Mouse (Mus musculus) cerebellum, postnatal 36 days (tissue): ENCODE measurements around the gene Sec14l3.
A peak's percentile ranks its signal among the peaks of the same experiment; 100 is the strongest.

Source experiments
- DNase-seq, 2 experiments: peaks; one replicate each; pipeline ENCODE4 v3.0.0; 2021 to 2022; ENCODE audit warnings: mixed read lengths in 2 of 2

The Sec14l3 gene

GRCm38 (mm10) chr11:4060866-4061575 lies 3.6 kb upstream of the Sec14l3 start:
- no peak for DNase-seq

DNA sequence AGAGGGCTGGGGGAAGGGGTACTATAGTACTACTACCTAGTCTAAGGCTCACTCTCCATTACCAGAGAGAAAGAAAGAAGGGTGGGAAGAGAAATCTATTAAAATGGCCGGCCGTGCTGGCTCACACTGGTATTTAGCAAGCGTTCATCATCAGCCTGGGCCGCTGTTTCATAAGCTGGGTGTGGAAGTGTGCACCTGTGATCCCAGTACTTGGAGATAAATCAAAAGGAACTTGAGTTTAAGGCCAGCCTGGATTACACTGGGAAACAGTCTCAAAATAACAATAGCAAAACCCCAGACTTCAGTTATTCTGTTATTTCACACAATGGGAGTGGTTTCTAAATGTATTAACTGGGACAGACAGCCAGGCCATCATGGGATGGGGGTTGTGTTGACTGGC lies 2.1 kb upstream of the Sec14l3 start:
- DNase-seq, result no peak

DNA sequence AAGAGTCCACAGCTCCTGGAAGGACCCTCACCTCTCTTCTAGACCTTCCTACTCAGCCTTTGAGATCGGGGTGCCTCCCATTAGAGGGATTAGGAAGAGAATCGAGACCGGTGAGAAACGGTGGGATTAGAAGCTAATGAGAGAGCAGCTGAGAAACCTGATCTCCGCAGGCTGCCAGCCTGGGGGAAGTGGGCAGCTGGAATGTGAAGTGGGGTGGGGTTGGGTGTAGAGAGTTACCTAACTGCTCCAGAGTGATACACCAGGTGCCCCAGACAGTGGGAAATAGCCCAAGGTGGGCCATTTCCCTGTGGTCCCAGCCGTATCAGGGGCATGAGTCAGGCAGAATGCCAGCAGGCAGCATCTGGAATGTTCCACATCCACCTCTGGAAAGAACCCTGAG lies 1.7 kb upstream of the Sec14l3 start:
- DNase-seq, result no peak

GRCm38 (mm10) chr11:4069664-4070063 lies 5.0 kb downstream of the Sec14l3 start:
- DNase-seq, result no peak

DNA sequence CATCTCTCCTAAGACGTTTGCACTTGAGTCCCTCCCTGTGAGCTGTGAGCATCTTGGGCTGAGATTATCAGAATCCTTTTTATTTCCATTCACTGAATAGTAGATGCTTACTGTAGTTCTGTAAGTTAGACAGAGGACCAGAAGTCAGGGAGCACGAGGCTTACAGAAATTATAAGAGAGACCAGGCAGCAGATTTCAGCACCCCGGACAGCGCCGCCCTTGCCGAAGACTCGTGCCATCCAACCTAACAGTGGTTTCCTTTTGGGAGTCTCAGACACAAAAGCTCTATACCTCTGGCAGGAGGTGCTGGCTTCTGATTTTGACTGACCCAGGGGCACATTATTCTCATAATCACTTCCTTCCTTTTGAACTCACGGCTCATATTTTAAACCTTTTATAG lies 12.0 kb downstream of the Sec14l3 start:
- no peak for DNase-seq

- no peak for DNase-seq
Observed at GRCm38 (mm10) chr11:4078267-4078933, 13.8 kb downstream of the Sec14l3 start.

DNA sequence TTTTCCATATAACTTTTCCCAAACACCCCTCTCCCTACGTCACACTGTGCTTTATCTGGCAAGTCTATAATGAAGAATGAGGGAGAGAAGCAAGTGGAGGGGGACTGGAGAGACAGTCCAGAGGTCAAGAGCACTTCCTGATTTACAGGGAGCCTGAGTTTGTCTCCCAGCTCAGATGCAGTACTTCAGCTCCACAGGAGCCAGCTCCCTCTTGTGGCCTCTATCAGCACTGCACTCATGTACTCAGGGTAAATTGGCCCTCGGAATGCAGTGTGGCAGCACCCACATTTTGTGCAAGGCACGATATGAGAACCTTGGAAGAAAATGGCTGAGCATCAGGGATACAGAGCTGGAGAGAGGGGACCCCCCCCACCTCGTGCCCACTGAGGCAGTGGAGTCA lies 15.6 kb downstream of the Sec14l3 start:
- DNase-seq, result peak; percentile 58 to 64

DNA sequence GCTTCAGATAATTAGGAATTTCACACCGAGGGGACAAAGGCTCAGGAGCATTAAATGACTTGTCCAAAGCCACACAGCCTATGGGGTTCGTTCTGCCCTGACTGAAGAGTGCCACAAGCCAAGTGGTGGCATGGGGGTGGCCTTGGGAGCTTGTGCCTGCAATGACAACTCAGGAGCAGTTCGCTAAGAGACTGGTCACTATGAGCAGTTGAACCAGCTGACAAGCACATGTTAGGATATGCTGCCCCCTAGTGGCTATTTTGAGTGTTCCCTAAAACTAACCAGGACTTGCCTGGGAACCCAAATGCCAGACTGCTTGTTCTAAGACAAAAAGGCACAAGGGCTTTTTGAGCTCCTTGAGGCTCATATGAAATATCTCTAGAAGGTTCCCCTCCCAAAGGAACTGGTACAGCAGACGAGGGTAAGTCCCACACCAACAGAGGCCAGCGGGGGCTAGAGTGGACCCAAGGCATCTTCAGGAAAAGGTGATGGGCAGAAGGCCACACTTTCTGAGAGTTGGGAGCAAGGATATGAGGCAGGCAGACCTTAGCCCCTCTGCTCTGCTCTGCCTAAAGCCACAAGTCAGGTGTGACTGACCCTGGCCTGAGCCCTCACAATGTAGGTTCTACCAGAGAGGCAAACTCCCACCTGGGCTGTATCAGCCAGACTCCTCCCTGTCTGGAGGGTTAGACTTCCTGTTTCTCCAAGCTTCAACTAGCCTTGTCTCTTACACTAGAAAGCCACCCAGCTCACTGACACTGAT lies 18.9 kb downstream of the Sec14l3 start:
- DNase-seq, result peak; percentile 37 to 68

DNA sequence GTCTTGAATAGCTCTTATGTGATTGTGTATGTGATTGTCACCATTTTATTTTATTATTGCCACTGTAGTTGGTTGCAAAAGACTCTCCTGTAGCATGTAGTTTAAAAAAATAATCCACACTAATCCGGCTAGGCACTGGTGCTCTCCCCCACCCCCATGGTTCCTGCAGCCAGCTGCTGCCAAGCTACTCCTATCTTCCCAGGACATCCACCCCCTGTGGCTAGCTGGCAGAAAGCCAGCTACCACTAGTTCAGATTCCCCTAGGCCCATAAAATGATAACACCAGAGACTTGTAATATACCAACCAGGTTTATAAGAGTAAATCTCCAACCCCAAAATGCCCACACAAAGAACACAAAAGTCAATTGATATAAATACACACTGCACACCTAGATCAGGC lies 21.6 kb downstream of the Sec14l3 start:
- no peak for DNase-seq

GRCm38 (mm10) chr11:4087267-4087666 lies 22.6 kb downstream of the Sec14l3 start:
- DNase-seq, result no peak

- DNase-seq, result no peak
Observed at GRCm38 (mm10) chr11:4093459-4094377, 29.1 kb downstream of the Sec14l3 start.

- peak; percentile 61 to 68 for DNase-seq
Observed at GRCm38 (mm10) chr11:4094378-4095170, 29.9 kb downstream of the Sec14l3 start.

DNA sequence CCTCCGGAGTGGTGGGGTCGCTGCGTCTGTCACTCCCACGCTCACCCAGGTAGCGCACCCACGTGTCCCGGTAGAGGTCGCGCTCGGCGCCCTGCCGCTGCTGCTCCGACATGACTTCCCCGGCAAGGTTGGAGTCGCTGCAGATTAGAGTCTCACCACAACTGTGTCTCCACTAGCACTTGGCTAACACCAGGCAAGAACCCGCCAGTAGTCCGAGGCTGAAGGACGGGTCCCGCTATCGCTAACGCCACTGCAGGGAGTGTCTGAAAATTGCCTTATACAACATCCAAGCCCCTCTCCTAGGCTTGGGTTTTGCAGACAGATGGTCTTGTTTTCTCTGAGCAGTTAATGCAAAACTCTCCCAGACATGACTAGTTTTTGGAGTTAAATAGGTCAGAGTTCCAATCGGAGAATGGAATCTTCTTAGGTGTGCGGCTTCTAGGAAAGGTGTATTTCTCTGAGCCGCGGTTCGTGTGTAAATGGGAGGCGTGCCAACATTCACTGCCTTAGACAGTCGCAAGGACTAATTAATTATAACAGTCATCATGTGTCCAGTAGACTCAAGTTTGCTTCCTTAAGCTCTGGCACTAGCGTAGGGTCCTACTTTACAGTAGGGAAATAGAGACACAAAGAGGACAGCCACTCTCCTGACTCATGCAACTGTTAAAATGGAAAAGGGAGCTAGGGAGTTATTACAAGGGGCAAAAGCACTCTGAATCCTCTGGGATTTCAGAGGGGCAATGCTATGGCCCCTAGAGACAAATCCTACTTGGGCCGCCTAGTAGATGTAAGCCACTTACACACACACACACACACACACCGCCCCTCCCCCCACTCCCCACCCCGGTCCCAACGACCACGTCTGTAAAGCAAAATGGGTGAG lies 30.8 kb downstream of the Sec14l3 start, which contains the start of gene Mtfp1:
TSS of gene Mtfp1 (minus strand) at position 275 of the 883 bp plus-strand sequence.
- DNase-seq, result peak; percentile 60 to 67

DNA sequence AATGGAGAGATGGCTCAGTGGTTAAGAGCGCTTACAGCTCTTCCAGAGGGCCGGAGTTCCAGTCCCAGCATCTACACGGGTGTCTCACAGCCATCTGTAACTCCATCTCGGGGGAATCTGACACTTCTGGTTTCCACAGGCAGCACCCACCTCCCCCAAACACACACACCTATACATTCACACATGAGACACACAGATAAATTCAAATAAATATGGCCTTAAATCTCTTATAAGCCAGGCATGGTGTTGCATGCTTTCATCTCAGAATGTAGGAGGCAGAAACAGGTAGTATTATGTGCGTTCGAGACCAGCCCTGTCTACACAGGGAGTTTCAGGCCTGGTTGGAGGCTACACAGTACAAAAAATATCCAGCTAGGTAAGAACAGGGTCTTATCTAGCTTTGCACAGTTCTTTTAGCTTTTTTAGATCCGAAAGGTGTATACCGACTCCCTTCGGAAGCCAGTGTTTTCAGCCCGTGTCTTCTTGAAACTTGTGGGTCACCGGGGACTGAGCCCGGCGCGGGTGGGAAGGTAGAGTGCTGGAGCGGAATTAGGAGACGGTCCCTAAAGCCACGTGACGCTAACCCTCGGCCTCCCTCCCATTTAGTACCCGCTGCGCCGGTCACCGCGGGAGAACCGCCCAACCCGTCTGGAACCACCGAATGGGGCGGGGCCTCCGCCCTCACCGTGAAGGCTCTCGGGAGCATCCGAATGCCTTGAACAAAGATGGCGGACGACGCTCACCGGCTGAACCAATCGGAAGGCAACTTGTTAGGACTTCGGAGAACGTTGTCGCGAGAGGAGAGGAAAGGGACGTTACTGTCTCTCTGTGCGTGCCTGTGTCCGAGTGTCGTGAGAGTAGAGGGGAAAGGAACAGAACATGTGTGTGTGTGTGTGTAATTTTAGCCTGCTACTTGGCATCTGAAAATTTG lies 31.7 kb downstream of the Sec14l3 start:
- peak; percentile 99 for DNase-seq

- peak in 1 of 2 experiments; percentile 31 for DNase-seq
Observed at GRCm38 (mm10) chr11:4097091-4097621, 32.5 kb downstream of the Sec14l3 start.

GRCm38 (mm10) chr11:4098120-4098519 lies 33.5 kb downstream of the Sec14l3 start:
- no peak for DNase-seq

- no peak for DNase-seq
Observed at GRCm38 (mm10) chr11:4098816-4099215, 34.2 kb downstream of the Sec14l3 start.

GRCm38 (mm10) chr11:4099447-4099846 lies 34.8 kb downstream of the Sec14l3 start:
- DNase-seq, result no peak

DNA sequence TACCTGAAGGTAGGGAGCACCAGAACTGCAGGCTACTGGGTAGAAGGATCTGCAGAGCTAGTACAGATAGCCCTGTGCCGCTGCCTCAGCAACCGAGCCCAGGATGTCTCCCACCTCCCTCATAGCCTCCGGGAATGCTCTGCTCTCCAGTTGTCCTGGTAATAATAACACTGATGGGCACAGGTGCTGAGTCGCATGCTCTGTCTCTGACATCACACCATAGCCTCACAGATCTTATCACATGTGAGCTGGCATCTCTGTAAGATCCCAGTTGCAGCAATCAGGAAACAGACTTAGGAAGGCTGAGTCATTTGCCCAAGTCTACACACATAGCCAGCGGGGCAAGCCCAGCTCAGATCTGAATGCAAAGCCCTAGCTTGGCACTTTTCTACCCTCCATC lies 37.2 kb downstream of the Sec14l3 start:
- no peak for DNase-seq
